Mouse (Mus musculus): ENCODE results near the gene Naxe.
A peak's percentile ranks its signal among the peaks of the same experiment; 100 is the strongest.

The Naxe gene

GRCm38 (mm10) chr3:88027434-88028186 lies 30.7 kb downstream of the Naxe start, which contains the start of gene Hapln2:
Hapln2 (minus strand) TSS chr3:88027583.
- H3K36me3 ChIP-seq (ENCODE audit: control insufficient read depth, insufficient read depth, low read length, poor library complexity, severe bottlenecking) = no peaks in the 10 kb centered on the region
- no peaks in the 10 kb centered on the region for H3K27me3 ChIP-seq (ENCODE audit: control insufficient read depth, insufficient read depth, low read length, poor library complexity, severe bottlenecking)
- DNase-seq (ENCODE audit: low read depth, low spot score) = peak; percentile 52

- Histone ChIP-seq H3K27me3 (ENCODE audit: control insufficient read depth, insufficient read depth, low read length, poor library complexity, severe bottlenecking) (no peaks in the 10 kb centered on the region; the same call in 1 of the 2 replicates), H3K36me3 (ENCODE audit: control insufficient read depth, insufficient read depth, low read length, poor library complexity, severe bottlenecking) (no peaks in the 10 kb centered on the region)
- no peak for DNase-seq (ENCODE audit: low read depth, low spot score)
Observed at GRCm38 (mm10) chr3:88026823-88027222, 31.5 kb downstream of the Naxe start.

- H3K27me3 ChIP-seq (ENCODE audit: control insufficient read depth, insufficient read depth, low read length, poor library complexity, severe bottlenecking) = no peaks in the 10 kb centered on the region; the same call in 1 of the 2 replicates
- no peak for DNase-seq (ENCODE audit: low read depth, low spot score)
Observed at GRCm38 (mm10) chr3:88023192-88024074, 34.9 kb downstream of the Naxe start.

GRCm38 (mm10) chr3:88022322-88023191 lies 35.7 kb downstream of the Naxe start:
- H3K27me3 ChIP-seq (ENCODE audit: control insufficient read depth, insufficient read depth, low read length, poor library complexity, severe bottlenecking) = no peaks in the 10 kb centered on the region; the same call in none of the 2 replicates
- peak; percentile 83 for DNase-seq (ENCODE audit: low read depth, low spot score)
- no peaks in the 10 kb centered on the region for H3K36me3 ChIP-seq (ENCODE audit: control insufficient read depth, insufficient read depth, low read length, poor library complexity, severe bottlenecking)

More at GRCm38 (mm10) chr3:88023192-88024074, 34.9 kb downstream of the Naxe start:
- no peaks in the 10 kb centered on the region for H3K36me3 ChIP-seq (ENCODE audit: control insufficient read depth, insufficient read depth, low read length, poor library complexity, severe bottlenecking)

GRCm38 (mm10) chr3:88010634-88011265 lies 47.5 kb downstream of the Naxe start:
- DNase-seq (ENCODE audit: low read depth, low spot score) = peak; percentile 66
- no peaks in the 10 kb centered on the region for H3K27me3 ChIP-seq (ENCODE audit: control insufficient read depth, insufficient read depth, low read length, poor library complexity, severe bottlenecking)
- no peaks in the 10 kb centered on the region for H3K36me3 ChIP-seq (ENCODE audit: control insufficient read depth, insufficient read depth, low read length, poor library complexity, severe bottlenecking)
